ENCODE assay signal across 10 mouse cellular contexts in genomic region chr7:97984108-97984834, GRCm38 (mm10).
DNase-seq lines count a peak whose midpoint lies in the region; ATAC-seq and TF ChIP-seq lines count a peak whose summit lies in the region.
"Had no signal": no experiment of that assay in that cellular context is flagged by ENCODE, and none has a peak within 500 bp of the region (broad histone marks: within the 10 kb centered on the region; RNA-seq: fewer than 3 reads in every experiment).

No protein-coding gene starts in this region.

- H3K9me3 ChIP-seq in liver, postnatal 0 days (ENCODE audit: low read length) = peaks cover 2% of the 10 kb centered on the region; the same call in 1 of the 2 replicates
- H3K9me3 ChIP-seq: embryonic facial prominence, embryonic 13.5 days; limb, embryonic 15.5 days had no signal

- no peak for ATAC-seq in liver, postnatal 0 days

- H3K27ac ChIP-seq in liver, postnatal 0 days (ENCODE audit: low read depth) = no peak overlapping the region
- H3K27ac ChIP-seq: embryonic facial prominence, embryonic 13.5 days; limb, embryonic 15.5 days had no signal

- H3K27me3 ChIP-seq in liver, postnatal 0 days (ENCODE audit: insufficient read depth, low read length) = no peaks in the 10 kb centered on the region
- H3K27me3 ChIP-seq: embryonic facial prominence, embryonic 13.5 days; limb, embryonic 15.5 days had no signal

- 41% methylated on average over 13 of the region's 13 CpGs for WGBS in liver, postnatal 0 days (ENCODE audit: insufficient replicate concordance)

- H3K4me2 ChIP-seq in liver, postnatal 0 days (ENCODE audit: low read depth, low read length) = no peak overlapping the region
- H3K4me2 ChIP-seq: embryonic facial prominence, embryonic 13.5 days; limb, embryonic 15.5 days had no signal

- H3K4me3 ChIP-seq in liver, postnatal 0 days (ENCODE audit: low read depth, low read length) = no peak overlapping the region
- H3K4me3 ChIP-seq: embryonic facial prominence, embryonic 13.5 days; limb, embryonic 15.5 days had no signal

- TF ChIP-seq EP300 in liver, postnatal 0 days (IDR thresholded peaks at IDR 0.05; ENCODE audit: low read depth) = no peak

- TF ChIP-seq CTCF in liver, postnatal 0 days (IDR thresholded peaks at IDR 0.05; ENCODE audit: low read depth) = peak; percentile 72

- no peaks in the 10 kb centered on the region for H3K36me3 ChIP-seq in liver, postnatal 0 days (replicated peaks; ENCODE audit: insufficient read depth, low read length)
- H3K36me3 ChIP-seq: embryonic facial prominence, embryonic 13.5 days; limb, embryonic 15.5 days had no signal

- H3K9ac ChIP-seq in liver, postnatal 0 days (replicated peaks) = no peak overlapping the region
- H3K9ac ChIP-seq: embryonic facial prominence, embryonic 13.5 days; limb, embryonic 15.5 days had no signal

- H3K4me1 ChIP-seq in liver, postnatal 0 days (ENCODE audit: insufficient read depth) = no peaks in the 10 kb centered on the region
- H3K4me1 ChIP-seq: embryonic facial prominence, embryonic 13.5 days; limb, embryonic 15.5 days had no signal

- DNase-seq in heart, postnatal 4 days = peak; percentile 35
- DNase-seq in heart, adult 11 months = no peak
- DNase-seq in urinary bladder, postnatal 14 days (ENCODE audit: low spot score) = peak; percentile 8
- DNase-seq in urinary bladder, postnatal 36 days (ENCODE audit: low spot score in 2 of 2) = no peak
- DNase-seq in embryo, embryonic 10.5 days (ENCODE audit: low spot score) = peak; percentile 76
- DNase-seq in liver, postnatal 0 days = peak; percentile 61
- peak; percentile 81 for DNase-seq in thymus, postnatal 0 days (ENCODE audit: low spot score)
- no peak for DNase-seq in urinary bladder, postnatal 10 days (ENCODE audit: low spot score)

Comparison
In these comparisons a context has a peak if more than half of its experiments do, and no peak if none do; other contexts are left out.
1. DNase-seq: peak in heart, postnatal 4 days (single experiment), urinary bladder, postnatal 14 days (single experiment), embryo, embryonic 10.5 days (single experiment), liver, postnatal 0 days (single experiment) and thymus, postnatal 0 days (single experiment); none in heart, adult 11 months (single experiment), urinary bladder, postnatal 36 days (0 of 2) and urinary bladder, postnatal 10 days (single experiment).